Mouse (Mus musculus) megakaryocyte, embryonic 14.5 days (primary cell): ENCODE measurements around the gene Cyp26b1. TPM values are rescaled to one million over a fixed set of nuclear protein-coding genes. Genes with fewer than 3 reads are reported as not detected.

Experiments
- H3K27me3 ChIP-seq: replicated peaks from 2 replicates; pipeline ENCODE3; 2012; ENCODE audit warnings: inconsistent platforms
- H3K36me3 ChIP-seq: replicated peaks from 2 replicates; pipeline ENCODE3; 2012; ENCODE audit warnings: low read length, inconsistent platforms, mixed read lengths
- H3K4me1 ChIP-seq: 2 replicates; pipeline ENCODE4 v1.6.1; 2012; ENCODE audit warnings: inconsistent platforms
- H3K4me3 ChIP-seq: replicated peaks from 2 replicates; pipeline ENCODE3; 2012; ENCODE audit warnings: moderate library complexity, mild to moderate bottlenecking, inconsistent platforms
- H3K9me3 ChIP-seq: 2 replicates; pipeline ENCODE4 v1.6.1; 2012; ENCODE audit warnings: inconsistent platforms
- FLI1 ChIP-seq: IDR thresholded peaks from 2 replicates; pipeline ENCODE4 v1.6.1; 2012; ENCODE audit warnings: low read length, inconsistent platforms, mixed read lengths
- GATA1 ChIP-seq: IDR thresholded peaks from 3 replicates; pipeline ENCODE4 v1.6.1; 2012; ENCODE audit warnings: mixed read lengths, low read length, inconsistent platforms, borderline replicate concordance
- polyA plus RNA-seq: library from polyadenylated mRNA; stranded (reverse); fragments of >175 nt; gene quantifications from 2 replicates; pipeline ENCODE4 v1.2.3, GENCODE M21; 2012; ENCODE audit warnings: low replicate concordance; ENCODE audit not compliant: insufficient read depth

Gene Cyp26b1
- polyA plus RNA-seq, 1 experiment = 0.11 TPM

DNA sequence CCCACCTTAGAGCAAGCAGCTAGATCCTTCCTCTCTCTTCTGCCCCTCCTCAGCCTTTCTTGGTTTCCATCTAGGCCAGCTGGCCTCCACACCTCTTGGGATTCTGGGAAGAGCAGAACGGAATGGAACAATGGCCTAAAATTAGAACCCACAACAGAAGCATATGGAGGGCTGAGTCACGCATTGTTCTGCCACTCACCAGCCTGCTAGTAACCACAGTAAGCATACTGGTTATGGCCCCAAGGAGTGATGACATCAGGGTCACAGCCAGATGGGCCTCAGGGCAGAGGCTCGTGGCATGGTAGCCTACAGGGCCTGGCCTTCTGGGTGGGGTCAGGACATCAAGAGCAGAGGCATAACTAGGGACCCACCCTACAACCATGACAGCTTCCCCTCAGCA is 58.8 kb downstream of the Cyp26b1 start:
- no peak for TF ChIP-seq FLI1
- TF ChIP-seq GATA1 = no peak
- no peaks in the 10 kb centered on the region for H3K36me3 ChIP-seq
- H3K9me3 ChIP-seq = peaks cover 16% of the 10 kb centered on the region
- peaks cover 8% of the 10 kb centered on the region for H3K4me1 ChIP-seq
- peaks cover 13% of the 10 kb centered on the region for H3K27me3 ChIP-seq
- H3K4me3 ChIP-seq = no peak overlapping the region

GRCm38 (mm10) chr6:84529912-84530311 is 63.8 kb downstream of the Cyp26b1 start:
- Histone ChIP-seq H3K4me3 (no peak overlapping the region), H3K9me3 (peaks cover 12% of the 10 kb centered on the region), H3K27me3 (peaks cover 5% of the 10 kb centered on the region), H3K36me3 (no peaks in the 10 kb centered on the region), H3K4me1 (peaks cover 15% of the 10 kb centered on the region)
- TF ChIP-seq GATA1 (no peak), FLI1 (no peak)

DNA sequence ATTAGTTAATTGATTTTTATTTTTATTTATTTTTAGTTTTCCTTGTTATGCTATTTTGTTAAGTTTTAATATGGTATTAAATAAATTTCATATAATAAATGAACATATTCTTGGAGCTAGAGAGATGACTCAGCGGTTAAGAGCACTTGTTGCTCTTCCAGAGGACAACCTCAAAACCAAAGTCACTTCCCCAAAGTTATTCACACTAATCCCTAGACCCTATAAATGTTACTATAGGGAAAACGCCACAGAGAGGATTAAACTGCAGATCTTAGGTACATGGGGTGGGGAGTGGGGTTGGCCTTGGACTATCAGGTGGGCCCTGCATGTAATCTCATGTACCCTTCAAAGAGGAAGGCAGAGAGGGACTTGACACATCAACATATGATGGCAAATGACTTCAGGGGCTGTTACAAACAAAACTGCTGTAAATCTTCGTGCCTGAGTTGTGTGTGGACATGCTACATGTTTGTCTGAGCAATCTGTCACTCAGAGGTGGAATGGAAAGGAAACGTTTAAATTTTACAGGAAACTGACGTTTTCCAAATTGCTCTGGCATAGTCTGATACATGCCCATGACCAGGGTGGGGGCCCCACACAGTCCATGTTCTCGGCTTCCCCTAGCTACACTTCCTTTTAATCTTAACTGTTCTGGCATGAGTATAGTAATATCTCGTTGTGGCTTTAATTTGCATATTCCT is 68.7 kb downstream of the Cyp26b1 start:
- no peaks in the 10 kb centered on the region for H3K36me3 ChIP-seq
- no peak for TF ChIP-seq GATA1
- TF ChIP-seq FLI1 = no peak
- peaks cover 11% of the 10 kb centered on the region for H3K9me3 ChIP-seq
- H3K4me3 ChIP-seq = no peak overlapping the region
- peaks cover 4% of the 10 kb centered on the region for H3K27me3 ChIP-seq
- peaks cover 14% of the 10 kb centered on the region for H3K4me1 ChIP-seq
